In the genomic region with DNA sequence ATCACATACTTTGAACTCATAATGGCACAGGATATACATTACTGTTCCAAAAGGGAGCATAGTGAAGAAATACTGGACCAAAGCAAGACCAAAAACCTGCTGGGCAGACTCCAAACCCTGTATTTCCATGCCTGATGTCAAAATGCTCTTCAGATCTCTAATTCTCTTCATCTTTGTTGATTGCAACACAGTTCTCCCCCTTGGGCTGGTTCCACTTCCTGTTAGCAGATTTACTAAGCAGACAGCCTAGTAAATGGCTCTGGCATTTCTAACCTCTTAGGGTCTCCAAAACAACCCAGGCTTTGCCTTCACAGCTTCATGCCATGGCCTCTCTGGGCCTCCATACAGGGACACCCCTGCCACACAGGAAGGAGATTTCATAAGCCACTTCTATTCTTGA, we compare ENCODE assay signal across 9 mouse cellular contexts.
"Had no signal": no experiment of that assay in that cellular context is flagged by ENCODE, and none has a peak within 500 bp of the region (broad histone marks: within the 10 kb centered on the region; RNA-seq: fewer than 3 reads in every experiment).

No protein-coding gene starts in this region.

- DNase-seq: kidney, adult 11 months; kidney, adult 9 months; kidney, postnatal 36 days; left cerebral cortex, postnatal 4 days; midbrain, embryonic 14.5 days; retina, postnatal 1 day; right cerebral cortex, postnatal 14 days; thymus, postnatal 4 days had no signal

- ATAC-seq: inflammation-experienced regulatory T-cells, adult 6 months had no signal
